ENCODE assay signal across 9 mouse cellular contexts in the genomic region with DNA sequence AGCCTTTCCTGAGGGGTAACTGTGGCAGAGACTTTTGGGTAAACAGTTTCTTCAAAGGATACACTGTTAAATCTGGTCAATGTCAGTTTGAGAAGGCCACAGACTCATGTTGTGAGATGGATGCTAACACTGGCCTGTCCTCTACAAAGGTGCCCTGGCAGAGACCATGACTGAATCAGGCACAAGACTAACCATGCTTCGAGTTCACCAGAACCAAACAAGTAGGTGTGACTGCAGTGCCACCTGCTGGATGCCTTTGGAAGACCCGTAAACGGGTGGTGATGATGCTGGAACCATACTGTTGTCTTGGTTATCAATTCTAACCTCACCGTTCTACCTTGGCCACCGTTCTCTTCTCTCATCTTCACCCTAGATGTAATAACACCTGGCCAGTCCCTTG. TPM values are rescaled to one million over a fixed set of nuclear protein-coding genes. Genes with fewer than 3 reads are reported as not detected.
DNase-seq lines count a peak whose midpoint lies in the region; ATAC-seq and TF ChIP-seq lines count a peak whose summit lies in the region.
"Had no signal": no experiment of that assay in that cellular context is flagged by ENCODE, and none has a peak within 500 bp of the region (broad histone marks: within the 10 kb centered on the region; RNA-seq: fewer than 3 reads in every experiment).

No protein-coding gene starts in this region.

- no peaks in the 10 kb centered on the region for H3K9me3 ChIP-seq in embryonic facial prominence, embryonic 14.5 days (ENCODE audit: control insufficient read depth, low read length)
- H3K9me3 ChIP-seq in heart, postnatal 0 days (replicated peaks; ENCODE audit: control insufficient read depth, low read length): no peaks in the 10 kb centered on the region
- H3K9me3 ChIP-seq in lung, embryonic 14.5 days (ENCODE audit: low read depth, low read length): no peaks in the 10 kb centered on the region
- H3K9me3 ChIP-seq: heart, embryonic 15.5 days had no signal

- no peaks in the 10 kb centered on the region for H3K36me3 ChIP-seq in embryonic facial prominence, embryonic 14.5 days (ENCODE audit: control insufficient read depth, insufficient read depth, low read length)
- H3K36me3 ChIP-seq in heart, postnatal 0 days (replicated peaks; ENCODE audit: control insufficient read depth, insufficient read depth, low read length): no peaks in the 10 kb centered on the region
- no peaks in the 10 kb centered on the region for H3K36me3 ChIP-seq in lung, embryonic 14.5 days (ENCODE audit: insufficient read depth)
- H3K36me3 ChIP-seq: heart, embryonic 15.5 days had no signal

- no peak for TF ChIP-seq EP300 in heart, postnatal 0 days (IDR thresholded peaks at IDR 0.05; ENCODE audit: low read depth)

- no peak overlapping the region for H3K9ac ChIP-seq in embryonic facial prominence, embryonic 14.5 days (ENCODE audit: low read depth, low read length)
- H3K9ac ChIP-seq in heart, postnatal 0 days (replicated peaks; ENCODE audit: low read depth, low read length): no peak overlapping the region
- H3K9ac ChIP-seq in lung, embryonic 14.5 days: no peak overlapping the region
- H3K9ac ChIP-seq: heart, embryonic 15.5 days had no signal

- no peak for TF ChIP-seq POLR2A in bone marrow, adult 2 months (IDR thresholded peaks at IDR 0.05; ENCODE audit: borderline replicate concordance, control insufficient read depth, low read depth, low read length)

- WGBS in bone marrow, adult 2 months: 17% methylated on average over 5 of the region's 5 CpGs
- WGBS in embryonic facial prominence, embryonic 14.5 days: 19% methylated on average over 5 of the region's 5 CpGs
- WGBS in heart, postnatal 0 days: 21% methylated on average over 5 of the region's 5 CpGs
- WGBS in lung, embryonic 14.5 days: 11% methylated on average over 5 of the region's 5 CpGs

- no peak overlapping the region for H3K4me3 ChIP-seq in bone marrow, adult 2 months (replicated peaks; ENCODE audit: control insufficient read depth, low read depth, low read length)
- no peak overlapping the region for H3K4me3 ChIP-seq in embryonic facial prominence, embryonic 14.5 days (ENCODE audit: low read depth, low read length)
- no peak overlapping the region for H3K4me3 ChIP-seq in heart, postnatal 0 days (ENCODE audit: low read depth, low read length)
- no peak overlapping the region for H3K4me3 ChIP-seq in lung, embryonic 14.5 days (ENCODE audit: low read depth, low read length)
- H3K4me3 ChIP-seq: heart, embryonic 15.5 days had no signal

- no peaks in the 10 kb centered on the region for H3K27me3 ChIP-seq in embryonic facial prominence, embryonic 14.5 days (replicated peaks; ENCODE audit: control insufficient read depth, insufficient read depth, low read length)
- peaks cover 19% of the 10 kb centered on the region for H3K27me3 ChIP-seq in heart, postnatal 0 days (ENCODE audit: control insufficient read depth, insufficient read depth, low read length)
- H3K27me3 ChIP-seq in lung, embryonic 14.5 days (ENCODE audit: insufficient read depth, low read length): no peaks in the 10 kb centered on the region; the same call in 1 of the 2 replicates

- TF ChIP-seq CTCF in bone marrow, adult 2 months (IDR thresholded peaks at IDR 0.05; ENCODE audit: control insufficient read depth, insufficient read depth, low read length): peak; percentile 82
- TF ChIP-seq CTCF in heart, postnatal 0 days (IDR thresholded peaks at IDR 0.05; ENCODE audit: low read depth): peak; percentile 88
- TF ChIP-seq CTCF in lung, embryonic 14.5 days (IDR thresholded peaks at IDR 0.05; ENCODE audit: low read depth): peak; percentile 93

- peak; percentile 68 for DNase-seq in ES-CJ7 (ENCODE audit: low read depth, low spot score)
- peak; percentile 61 for DNase-seq in embryonic facial prominence, embryonic 14.5 days (ENCODE audit: low spot score)
- DNase-seq in heart, postnatal 0 days (ENCODE audit: low spot score): peak; percentile 50
- DNase-seq in kidney, postnatal 4 days: peak; percentile 89
- peak; percentile 90 for DNase-seq in lung, embryonic 14.5 days
- peak; percentile 75 for DNase-seq in ovary, postnatal 36 days (ENCODE audit: low spot score)
- peak; percentile 56 to 79 for DNase-seq in urinary bladder, adult 18-20 months (ENCODE audit: low spot score in 2 of 2)

- H3K4me1 ChIP-seq in bone marrow, adult 2 months (ENCODE audit: control insufficient read depth, insufficient read depth, low read length): no peaks in the 10 kb centered on the region
- no peaks in the 10 kb centered on the region for H3K4me1 ChIP-seq in embryonic facial prominence, embryonic 14.5 days (ENCODE audit: control insufficient read depth, insufficient read depth, low read length)
- H3K4me1 ChIP-seq in heart, postnatal 0 days (ENCODE audit: control insufficient read depth, insufficient read depth): no peaks in the 10 kb centered on the region
- H3K4me1 ChIP-seq in lung, embryonic 14.5 days (ENCODE audit: insufficient read depth): no peaks in the 10 kb centered on the region
- H3K4me1 ChIP-seq: heart, embryonic 15.5 days had no signal

- no peak overlapping the region for H3K27ac ChIP-seq in bone marrow, adult 2 months (ENCODE audit: control insufficient read depth, insufficient read depth, low read depth, low read length, poor library complexity)
- no peak overlapping the region for H3K27ac ChIP-seq in embryonic facial prominence, embryonic 14.5 days (replicated peaks; ENCODE audit: low read depth, low read length)
- no peak overlapping the region for H3K27ac ChIP-seq in heart, postnatal 0 days (ENCODE audit: low read depth)
- no peak overlapping the region for H3K27ac ChIP-seq in lung, embryonic 14.5 days (ENCODE audit: low read depth)
- H3K27ac ChIP-seq: heart, embryonic 15.5 days had no signal

- H3K4me2 ChIP-seq in embryonic facial prominence, embryonic 14.5 days (ENCODE audit: low read depth, low read length): no peak overlapping the region
- no peak overlapping the region for H3K4me2 ChIP-seq in heart, postnatal 0 days (ENCODE audit: low read depth, low read length)
- H3K4me2 ChIP-seq in lung, embryonic 14.5 days: no peak overlapping the region
- H3K4me2 ChIP-seq: heart, embryonic 15.5 days had no signal

- ATAC-seq in embryonic facial prominence, embryonic 14.5 days (ENCODE audit: low read depth): peak; percentile 79; the same call in 1 of the 2 replicates
- peak; percentile 30; the same call in 1 of the 2 replicates for ATAC-seq in heart, postnatal 0 days (ENCODE audit: insufficient read depth, low read depth)
- no peak for ATAC-seq in lung, embryonic 14.5 days (ENCODE audit: insufficient read depth)

RNA-seq across cellular contexts. Expression of gene Chrna4, which starts 16.8 kb away (rescaled TPM):
- not detected in 2 replicates for polyA plus RNA-seq in bone marrow, adult 2 months (2011; ENCODE audit: insufficient read depth, insufficient read length, low replicate concordance, missing spikeins)
- 3.6 and 5.8 TPM in 2 replicates for polyA plus RNA-seq in embryonic facial prominence, embryonic 14.5 days (2014; fragmentation: Nextera tagmentation; extraction: Ambion mirVana)
- 0.81 TPM in 1 of 2 replicates, not detected in the other for total RNA-seq in heart, postnatal 0 days (2014; rRNA removed; ENCODE audit: low replicate concordance)
- 0.05 and 0.12 TPM in 2 replicates for polyA plus RNA-seq in heart, postnatal 0 days (2015; fragmentation: Nextera tagmentation; extraction: Ambion mirVana)
- 0.55 and 1.3 TPM in 2 replicates for polyA plus RNA-seq in lung, embryonic 14.5 days (2014; fragmentation: Nextera tagmentation; extraction: Ambion mirVana)
